Mouse (Mus musculus) embryonic fibroblast, embryonic 13.5 days (primary cell): Measurements from ENCODE around the gene Galnt10. TPM values are rescaled to one million over a fixed set of nuclear protein-coding genes. Genes with fewer than 3 reads are reported as not detected.
A peak's percentile ranks its signal among the peaks of the same experiment; 100 is the strongest.

ENCODE experiments used
- H3K27ac ChIP-seq: 2 replicates; pipeline ENCODE4 v1.5.1; 2012; ENCODE audit warnings: low read length, control low read depth, inconsistent platforms; ENCODE audit not compliant: insufficient read depth
- H3K4me1 ChIP-seq: 2 replicates; pipeline ENCODE4 v1.6.1; 2011; ENCODE audit warnings: low read length; ENCODE audit not compliant: control insufficient read depth, insufficient read depth
- H3K4me3 ChIP-seq: 2 replicates; pipeline ENCODE4 v1.5.1; 2011; ENCODE audit warnings: mild to moderate bottlenecking, control low read depth, low read length; ENCODE audit not compliant: insufficient read depth
- CTCF ChIP-seq: IDR thresholded peaks from 2 replicates; pipeline ENCODE4 v1.5.1; 2011; ENCODE audit warnings: mild to moderate bottlenecking, control low read depth, low read length, moderate library complexity, borderline replicate concordance; ENCODE audit not compliant: insufficient read depth
- POLR2A ChIP-seq: IDR thresholded peaks from 2 replicates; pipeline ENCODE4 v1.6.1; 2011; ENCODE audit warnings: low read depth, mild to moderate bottlenecking, control low read depth, low read length, moderate library complexity
- polyA plus RNA-seq: library from polyadenylated mRNA; stranded (reverse); fragments of >200 nt; gene quantifications from 2 replicates; pipeline ENCODE4 v1.2.4, GENCODE M21; 2011; ENCODE audit warnings: low read depth; ENCODE audit not compliant: missing spikeins, insufficient read length

Galnt10 gene
- polyA plus RNA-seq, 1 experiment, result 51.8 TPM

DNA sequence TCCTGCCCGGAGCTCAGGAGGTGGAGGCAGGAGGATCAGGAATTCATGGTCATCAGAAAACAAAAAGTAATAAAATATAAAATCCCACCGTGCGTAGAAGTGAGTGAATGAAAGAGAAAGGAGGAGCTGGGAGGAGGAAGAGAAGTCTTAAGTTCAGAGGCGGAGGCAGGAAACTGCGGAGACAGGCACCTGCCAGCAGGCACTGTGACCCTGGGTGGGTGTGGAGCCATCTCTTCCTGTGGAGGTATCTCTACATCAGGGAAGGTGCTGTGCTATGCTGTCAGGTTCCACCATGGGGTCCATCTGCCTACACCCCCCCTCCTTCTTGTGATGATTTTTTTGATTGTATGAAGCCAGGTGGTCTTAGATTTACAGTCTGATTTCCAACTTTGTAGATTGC is 19.5 kb downstream of the Galnt10 start:
- Histone ChIP-seq H3K4me1 (no peaks in the 10 kb centered on the region), H3K27ac (no peak overlapping the region), H3K4me3 (no peak overlapping the region)
- TF ChIP-seq CTCF, result no peak
- TF ChIP-seq POLR2A, result no peak

DNA sequence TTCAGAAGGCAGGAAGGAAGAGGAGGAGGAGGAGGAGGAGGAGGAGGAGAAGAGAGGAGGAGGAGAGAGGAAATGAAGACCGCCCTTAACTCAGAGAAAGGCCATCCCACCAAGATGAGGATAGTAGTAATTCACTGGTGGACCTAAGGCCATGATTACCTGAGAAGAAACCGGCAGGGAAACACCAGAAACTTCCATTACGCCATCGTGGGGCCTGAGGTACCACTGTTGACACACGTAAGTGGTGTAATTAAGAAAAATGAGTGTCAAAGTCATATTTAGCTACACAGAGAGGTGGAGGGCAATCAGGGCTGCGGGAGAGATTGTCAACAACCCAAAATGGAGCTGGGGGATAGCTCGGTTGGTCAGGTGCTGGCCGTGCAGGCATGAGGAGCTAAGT is 23.0 kb downstream of the Galnt10 start:
- TF ChIP-seq CTCF (no peak), POLR2A (no peak)
- Histone ChIP-seq H3K27ac (no peak overlapping the region), H3K4me1 (peaks cover 4% of the 10 kb centered on the region; the same call in 1 of the 2 replicates), H3K4me3 (no peak overlapping the region)

DNA sequence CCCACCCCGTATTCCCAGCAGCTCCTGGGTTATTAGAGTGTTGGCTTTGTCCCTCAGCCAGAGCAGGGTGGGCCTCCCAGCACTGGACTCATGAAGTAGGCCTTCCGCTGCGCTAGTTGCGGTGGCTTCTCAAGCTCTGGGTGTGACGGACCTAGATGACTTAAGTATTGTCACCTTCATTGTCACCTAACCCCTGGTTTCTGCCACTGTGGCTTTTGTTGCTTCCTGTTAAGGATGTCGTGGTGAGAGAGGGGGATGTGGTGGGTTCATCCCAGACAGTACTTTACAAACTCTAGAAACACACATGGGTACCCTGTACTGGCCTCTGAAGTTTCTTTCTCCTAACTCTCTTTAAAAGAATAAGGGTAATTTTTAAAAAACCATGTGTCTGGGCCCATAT is 24.3 kb downstream of the Galnt10 start:
- Histone ChIP-seq H3K4me1 (peaks cover 8% of the 10 kb centered on the region), H3K4me3 (no peak overlapping the region), H3K27ac (no peak overlapping the region)
- TF ChIP-seq CTCF (no peak), POLR2A (no peak)

DNA sequence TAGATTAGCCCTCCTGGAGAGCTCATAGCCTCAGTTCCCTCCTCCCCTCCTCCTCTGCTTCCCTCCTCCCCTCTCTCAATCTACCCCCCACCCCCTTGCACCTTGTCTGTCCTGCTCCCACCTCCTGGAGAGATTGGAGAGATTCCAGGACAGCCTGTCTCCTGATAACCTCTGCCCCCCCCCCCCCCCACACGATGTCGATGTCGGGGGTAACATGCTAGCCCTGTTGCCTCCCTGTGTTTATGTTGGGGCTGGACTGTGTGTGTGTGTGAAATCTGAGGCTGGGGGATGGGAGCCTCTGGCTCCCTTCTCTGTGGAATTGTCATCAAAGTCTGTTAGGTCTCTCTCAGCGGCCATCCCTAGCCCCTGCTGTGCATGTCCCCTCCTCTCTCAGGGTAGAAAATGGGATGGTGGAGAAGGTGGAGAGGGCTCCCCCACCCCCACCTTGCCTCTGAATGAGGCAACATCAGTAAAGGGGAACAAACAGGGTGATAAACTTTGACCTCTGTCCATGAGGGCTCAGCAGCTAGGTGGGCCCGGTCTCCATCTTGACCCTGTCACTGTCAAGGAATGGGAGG is 26.0 kb downstream of the Galnt10 start:
- no peak overlapping the region for H3K4me3 ChIP-seq
- H3K27ac ChIP-seq, result no peak overlapping the region
- H3K4me1 ChIP-seq, result peaks cover 8% of the 10 kb centered on the region
- TF ChIP-seq POLR2A (no peak), CTCF (no peak)

DNA sequence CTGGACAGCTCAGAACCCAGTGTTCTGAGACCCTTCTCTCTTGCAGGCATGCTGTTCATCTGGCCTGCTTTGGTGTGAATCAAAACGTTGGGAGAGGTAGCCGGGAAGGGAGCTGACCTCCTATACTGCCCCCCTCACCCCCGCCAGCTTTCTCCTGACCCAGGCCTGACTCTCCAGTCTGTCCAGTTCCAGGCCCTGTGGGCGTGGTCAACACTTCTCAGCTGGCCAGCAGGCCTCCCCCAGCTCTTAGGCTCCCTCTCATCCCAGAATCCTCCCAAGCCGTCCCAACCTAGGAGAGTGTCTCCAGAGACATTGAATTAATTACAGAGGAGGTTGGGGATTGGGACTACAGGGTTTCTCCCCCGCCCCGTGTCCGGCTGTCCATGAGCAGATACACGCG is 26.6 kb downstream of the Galnt10 start:
- no peak for TF ChIP-seq CTCF
- Histone ChIP-seq H3K4me1 (peaks cover 8% of the 10 kb centered on the region), H3K4me3 (no peak overlapping the region), H3K27ac (no peak overlapping the region)

DNA sequence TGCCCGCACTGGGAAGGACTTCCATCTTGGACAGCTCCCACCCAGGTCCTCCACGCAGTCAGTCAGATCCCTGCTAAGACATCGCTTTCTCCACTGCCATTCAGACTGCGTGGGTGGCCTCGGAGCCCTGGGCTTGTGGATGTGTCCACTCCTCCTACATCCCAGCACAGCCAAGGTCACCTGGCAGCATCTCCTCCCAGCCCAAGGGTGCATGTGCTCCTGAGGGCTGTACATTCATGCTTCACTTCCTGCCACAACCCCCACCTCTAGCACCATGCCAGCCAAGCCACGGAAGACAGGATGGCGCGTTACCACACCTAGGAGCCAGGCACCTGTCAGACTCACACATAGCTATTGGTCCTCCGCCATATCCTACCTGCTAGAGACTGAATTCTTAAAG is 27.8 kb downstream of the Galnt10 start:
- TF ChIP-seq CTCF, result no peak
- TF ChIP-seq POLR2A, result no peak
- H3K27ac ChIP-seq, result no peak overlapping the region

DNA sequence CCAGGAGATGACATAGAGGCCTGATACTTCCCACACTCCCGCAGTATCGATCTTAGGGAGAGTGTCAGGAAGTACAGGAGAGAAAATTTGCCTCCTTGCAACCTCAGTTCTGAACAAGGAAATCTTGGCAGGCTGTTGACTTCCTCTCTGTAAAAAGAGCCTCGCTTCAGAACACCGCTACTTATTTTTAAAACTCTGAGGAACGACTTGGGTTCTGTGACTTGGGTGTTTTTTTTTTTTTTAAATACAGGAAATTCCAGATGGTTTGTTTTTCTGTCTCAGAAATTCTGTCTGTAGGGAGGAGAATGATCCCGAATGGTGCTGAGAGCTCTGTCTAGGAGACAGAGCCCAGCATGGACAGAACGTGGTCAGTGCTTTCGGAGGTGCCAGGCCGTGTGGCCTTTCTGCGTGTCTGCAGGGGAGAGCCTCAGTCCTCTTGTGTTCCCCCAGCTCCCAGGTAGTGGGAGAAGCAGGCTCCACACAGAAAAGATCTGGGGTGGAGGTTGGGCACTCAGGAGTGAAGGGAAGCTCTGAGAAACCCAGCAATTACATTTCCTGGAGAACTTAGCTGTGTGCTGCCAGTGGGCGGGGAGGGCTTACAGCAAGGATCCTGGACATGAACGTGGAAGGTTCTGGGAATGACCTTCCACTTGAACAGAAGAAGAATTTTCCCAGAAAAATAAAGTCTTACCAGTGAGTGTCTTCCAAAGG is 28.9 kb downstream of the Galnt10 start:
- Histone ChIP-seq H3K4me1 (peaks cover 8% of the 10 kb centered on the region), H3K27ac (peak overlapping the region; percentile 95), H3K4me3 (no peak overlapping the region)
- TF ChIP-seq POLR2A (no peak), CTCF (no peak)

More for the DNA sequence above, 27.8 kb downstream of the Galnt10 start:
- Histone ChIP-seq H3K4me1 (peaks cover 8% of the 10 kb centered on the region), H3K4me3 (no peak overlapping the region)

DNA sequence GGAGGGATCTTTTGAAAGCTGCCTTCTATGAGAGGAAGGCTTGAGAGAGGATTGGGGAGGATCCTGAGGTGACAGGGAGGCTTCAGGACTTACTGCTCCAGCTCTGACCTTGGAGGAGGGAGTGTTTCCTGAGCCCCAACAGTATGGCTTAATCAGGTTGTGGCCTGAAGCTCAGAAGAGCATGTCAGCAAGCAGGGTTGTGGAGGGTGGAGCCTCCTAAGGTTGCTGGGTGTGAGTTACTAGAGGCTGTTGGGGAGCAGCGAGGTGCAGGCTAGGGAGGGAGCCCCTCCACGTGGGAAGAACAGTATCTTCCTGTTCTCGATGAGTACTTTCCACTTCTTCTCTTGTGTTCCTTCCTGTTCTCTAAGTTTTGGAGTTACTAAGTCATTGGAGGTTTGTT is 32.0 kb downstream of the Galnt10 start:
- Histone ChIP-seq H3K4me1 (peaks cover 8% of the 10 kb centered on the region), H3K4me3 (no peak overlapping the region), H3K27ac (no peak overlapping the region)
- TF ChIP-seq POLR2A (no peak), CTCF (no peak)

DNA sequence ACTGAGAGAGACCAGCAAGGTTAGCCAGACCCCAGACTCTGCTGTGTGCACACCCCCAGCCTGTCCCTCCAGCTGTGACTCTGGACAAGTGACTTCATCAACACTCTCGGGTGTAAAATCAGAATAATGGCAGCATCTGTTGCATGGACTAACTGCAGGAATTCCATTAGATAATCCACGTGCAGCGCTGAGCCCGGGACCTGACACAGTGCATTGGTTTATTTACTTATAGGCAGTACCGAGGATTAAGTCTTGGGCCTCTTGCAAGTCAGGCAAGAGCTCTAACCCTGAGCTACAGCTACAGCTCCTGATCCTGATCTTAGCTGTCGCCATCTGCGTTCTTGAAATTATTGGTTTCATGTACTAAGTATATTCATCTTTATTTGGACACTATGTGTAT is 37.3 kb downstream of the Galnt10 start:
- TF ChIP-seq CTCF, result no peak
- no peak overlapping the region for H3K27ac ChIP-seq
- no peak overlapping the region for H3K4me3 ChIP-seq
- H3K4me1 ChIP-seq, result no peaks in the 10 kb centered on the region

DNA sequence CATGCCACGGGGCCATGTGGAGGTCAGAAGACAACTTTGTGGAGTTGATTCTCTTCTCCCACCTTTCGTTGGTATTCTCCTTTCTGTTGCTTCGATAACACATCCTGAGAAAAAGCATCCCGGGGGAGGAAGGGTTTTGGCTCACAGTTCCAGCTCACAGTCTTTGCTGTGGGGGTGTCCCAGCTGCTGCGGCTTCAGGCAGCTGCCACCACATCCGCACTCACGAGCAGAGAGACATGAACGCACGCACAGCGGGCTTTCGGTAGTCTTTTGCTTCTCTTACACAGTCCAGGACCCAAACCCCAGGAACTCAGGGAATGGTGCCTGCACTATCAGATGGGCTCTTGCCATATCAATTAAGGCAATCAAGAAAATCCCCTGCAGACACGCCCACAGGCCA is 37.9 kb downstream of the Galnt10 start:
- H3K4me1 ChIP-seq, result no peaks in the 10 kb centered on the region
- H3K27ac ChIP-seq, result no peak overlapping the region

More for the DNA sequence above, 37.9 kb downstream of the Galnt10 start:
- TF ChIP-seq POLR2A (no peak), CTCF (no peak)
- H3K4me3 ChIP-seq, result no peak overlapping the region
